Mouse (Mus musculus) myocyte (in vitro differentiated cells): ENCODE measurements around the gene Coq4. TPM values are rescaled to one million over a fixed set of nuclear protein-coding genes. Genes with fewer than 3 reads are reported as not detected.

ENCODE experiments used
- H3K27me3 ChIP-seq: one replicate; pipeline ENCODE4 v1.6.1; 2011; ENCODE audit not compliant: control insufficient read depth, insufficient read depth, insufficient read length
- H3K36me3 ChIP-seq: one replicate; pipeline ENCODE4 v1.6.1; 2011; ENCODE audit not compliant: control insufficient read depth, insufficient read depth
- H3K4me2 ChIP-seq: one replicate; pipeline ENCODE4 v1.6.1; 2011; ENCODE audit warnings: low read depth, control low read depth
- H3K4me3 ChIP-seq: one replicate; pipeline ENCODE4 v1.5.1; 2011; ENCODE audit warnings: mild to moderate bottlenecking, control low read depth, moderate library complexity
- H3K79me2 ChIP-seq: one replicate; pipeline ENCODE4 v1.6.1; 2011; ENCODE audit not compliant: control insufficient read depth, insufficient read depth
- H3ac ChIP-seq: one replicate; pipeline ENCODE4 v1.6.1; 2011; ENCODE audit not compliant: control insufficient read depth, insufficient read length
- CEBPB ChIP-seq: IDR thresholded peaks from 2 replicates; pipeline ENCODE4 v1.6.1; 2011; ENCODE audit warnings: mild to moderate bottlenecking, moderate library complexity; ENCODE audit not compliant: poor library complexity, insufficient read depth, severe bottlenecking
- E2F4 ChIP-seq: IDR thresholded peaks from one replicate; pipeline ENCODE4 v1.6.1; 2011; ENCODE audit warnings: mild to moderate bottlenecking, control low read depth, moderate library complexity; ENCODE audit not compliant: insufficient read depth
- MAX ChIP-seq: IDR thresholded peaks from one replicate; pipeline ENCODE4 v1.6.1; 2011; ENCODE audit warnings: low read depth, mild to moderate bottlenecking, control low read depth
- MYOD1 ChIP-seq, 3 experiments: IDR thresholded peaks; one replicate each; pipeline ENCODE4 v1.6.1; 2011; ENCODE audit warnings: control low read depth in 2 of 3, low read depth in 2 of 3, mild to moderate bottlenecking in 2 of 3, moderate library complexity in 1 of 3; ENCODE audit not compliant: insufficient read length in 2 of 3, control insufficient read depth in 1 of 3
- MYOG ChIP-seq, 3 experiments: IDR thresholded peaks; one replicate each; pipeline ENCODE4 v1.6.1; 2011; ENCODE audit warnings: control low read depth in 2 of 3, low read depth in 2 of 3, mild to moderate bottlenecking in 2 of 3; ENCODE audit not compliant: insufficient read length in 2 of 3, control insufficient read depth in 1 of 3, insufficient read depth in 1 of 3
- POLR2A ChIP-seq: IDR thresholded peaks from one replicate; pipeline ENCODE4 v1.6.1; 2011; ENCODE audit warnings: low read depth, mild to moderate bottlenecking, control low read depth, moderate library complexity; ENCODE audit not compliant: insufficient read length
- POLR2AphosphoS2 ChIP-seq: IDR thresholded peaks from one replicate; pipeline ENCODE4 v1.6.1; 2011; ENCODE audit warnings: low read depth, control low read depth; ENCODE audit not compliant: insufficient read length
- REST ChIP-seq: IDR thresholded peaks from one replicate; pipeline ENCODE4 v1.6.1; 2011; ENCODE audit warnings: mild to moderate bottlenecking, control low read depth, moderate library complexity; ENCODE audit not compliant: insufficient read depth, insufficient read length
- SRF ChIP-seq: IDR thresholded peaks from one replicate; pipeline ENCODE4 v1.6.1; 2011; ENCODE audit warnings: low read depth; ENCODE audit not compliant: control insufficient read depth, insufficient read length
- TCF12 ChIP-seq: IDR thresholded peaks from one replicate; pipeline ENCODE4 v1.6.1; 2011; ENCODE audit warnings: mild to moderate bottlenecking, control low read depth; ENCODE audit not compliant: poor library complexity, insufficient read depth, severe bottlenecking
- TCF3 ChIP-seq: IDR thresholded peaks from one replicate; pipeline ENCODE4 v1.6.1; 2011; ENCODE audit warnings: low read depth, control low read depth; ENCODE audit not compliant: insufficient read length
- USF1 ChIP-seq: IDR thresholded peaks from one replicate; pipeline ENCODE4 v1.6.1; 2011; ENCODE audit warnings: low read depth, mild to moderate bottlenecking, control low read depth, moderate library complexity
- polyA plus RNA-seq: library from polyadenylated mRNA; unstranded; fragments of >200 nt; fragmentation: generic; extraction: Trizol; gene quantifications from one replicate; pipeline ENCODE4 v1.2.1, GENCODE M21; 2012; ENCODE audit warnings: missing spikeins

The Coq4 gene
- polyA plus RNA-seq, 1 experiment: 24.4 TPM

DNA sequence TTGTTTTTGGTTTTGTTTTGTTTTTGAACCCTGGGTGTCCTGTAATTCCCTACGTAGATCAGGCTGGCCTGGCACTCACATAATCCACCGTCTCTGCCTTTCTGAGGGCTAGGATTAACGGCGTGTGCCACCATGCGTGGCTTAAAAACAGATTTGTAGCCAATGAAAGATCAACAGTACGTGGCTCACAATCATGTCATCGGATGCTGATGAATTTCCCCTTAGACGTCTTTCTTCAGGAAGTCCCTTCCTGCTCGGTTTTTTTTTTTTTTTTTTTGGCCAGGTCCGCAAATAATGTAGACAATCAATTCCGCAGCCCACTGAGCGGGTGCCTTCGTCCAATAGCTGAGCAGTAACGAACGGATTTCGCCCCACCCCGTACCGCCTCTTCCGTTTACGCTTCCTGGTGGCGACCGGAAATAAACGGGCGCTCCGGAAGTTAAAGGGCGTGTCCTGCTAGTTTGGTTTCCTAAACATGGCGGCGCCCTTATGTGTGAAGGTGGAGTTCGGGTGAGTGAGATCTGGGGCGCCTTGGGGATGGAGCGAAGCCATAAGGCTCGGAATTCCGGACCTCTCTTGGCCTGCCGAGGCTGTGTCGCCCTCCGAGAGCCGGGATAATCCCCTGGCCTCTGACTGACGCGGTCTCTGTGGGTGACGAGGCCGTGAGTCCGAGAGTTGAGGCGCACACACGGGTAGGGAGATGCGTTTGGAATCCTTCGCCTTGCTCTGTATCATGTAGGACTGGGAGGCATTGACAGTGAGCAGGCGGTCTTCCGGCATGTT, 39.8 kb downstream of the Coq4 start:
- Histone ChIP-seq H3K4me3 (peak overlapping the region; percentile 98), H3K79me2 (peaks cover 43% of the 10 kb centered on the region), H3K36me3 (no peaks in the 10 kb centered on the region), H3K4me2 (peak overlapping the region; percentile 95), H3ac (peak overlapping the region; percentile 21), H3K27me3 (no peaks in the 10 kb centered on the region)
- TF ChIP-seq MAX (no peak), POLR2AphosphoS2 (peak; percentile 10), USF1 (no peak), TCF3 (no peak), TCF12 (no peak), E2F4 (no peak), MYOG (IDR thresholded peaks at IDR 0.05; ENCODE audit: control insufficient read depth in 1 of 3, insufficient read depth in 1 of 3, insufficient read length in 2 of 3, low read depth in 2 of 3) (no peak), POLR2A (peak; percentile 49), SRF (no peak), MYOD1 (IDR thresholded peaks at IDR 0.05; ENCODE audit: control insufficient read depth in 1 of 3, insufficient read length in 2 of 3, low read depth in 2 of 3) (no peak), REST (no peak), CEBPB (no peak)

GRCm38 (mm10) chr2:29827709-29828024, 40.4 kb downstream of the Coq4 start:
- H3K4me2 ChIP-seq: peak overlapping the region; percentile 84
- no peak for TF ChIP-seq REST
- H3K27me3 ChIP-seq: no peaks in the 10 kb centered on the region
- peaks cover 43% of the 10 kb centered on the region for H3K79me2 ChIP-seq
- H3K4me3 ChIP-seq: peak overlapping the region; percentile 98
- peak overlapping the region; percentile 21 for H3ac ChIP-seq
- no peaks in the 10 kb centered on the region for H3K36me3 ChIP-seq

GRCm38 (mm10) chr2:29831106-29831505, 43.8 kb downstream of the Coq4 start:
- Histone ChIP-seq H3K79me2 (peaks cover 43% of the 10 kb centered on the region), H3ac (no peak overlapping the region), H3K27me3 (no peaks in the 10 kb centered on the region), H3K4me2 (no peak overlapping the region), H3K4me3 (no peak overlapping the region), H3K36me3 (no peaks in the 10 kb centered on the region)
- TF ChIP-seq MAX (no peak), MYOG (IDR thresholded peaks at IDR 0.05; ENCODE audit: control insufficient read depth in 1 of 3, insufficient read depth in 1 of 3, insufficient read length in 2 of 3, low read depth in 2 of 3) (no peak)

DNA sequence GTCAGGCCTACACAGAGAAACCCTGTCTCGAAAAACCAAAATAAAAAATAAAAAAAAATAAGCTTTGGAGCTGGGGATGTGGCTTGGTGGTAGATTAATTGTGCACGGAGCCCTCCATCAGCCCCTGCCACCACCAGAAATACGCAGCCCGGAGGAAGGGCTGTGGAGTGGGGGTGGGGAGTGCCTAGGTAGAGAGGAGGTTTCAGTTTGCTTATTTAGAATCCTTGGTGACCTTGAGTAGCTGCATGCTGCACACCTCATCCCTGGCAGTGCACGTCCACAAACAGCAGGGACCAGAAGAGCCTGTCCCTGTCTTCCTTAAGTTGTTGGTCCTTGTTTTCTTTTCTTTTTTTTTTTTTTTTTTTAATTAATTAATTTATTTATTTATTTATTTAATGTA, 46.5 kb downstream of the Coq4 start:
- no peak overlapping the region for H3ac ChIP-seq
- H3K36me3 ChIP-seq: no peaks in the 10 kb centered on the region
- no peak overlapping the region for H3K4me2 ChIP-seq
- H3K4me3 ChIP-seq: no peak overlapping the region
- H3K27me3 ChIP-seq: no peaks in the 10 kb centered on the region
- TF ChIP-seq MAX: no peak
- no peak for TF ChIP-seq CEBPB
- TF ChIP-seq POLR2AphosphoS2: no peak
- TF ChIP-seq TCF12: no peak
- no peak for TF ChIP-seq E2F4
- TF ChIP-seq TCF3: no peak
- no peak for TF ChIP-seq MYOD1 (IDR thresholded peaks at IDR 0.05; ENCODE audit: control insufficient read depth in 1 of 3, insufficient read length in 2 of 3, low read depth in 2 of 3)
- no peak for TF ChIP-seq POLR2A
- TF ChIP-seq REST: no peak
- TF ChIP-seq USF1: no peak
- no peak for TF ChIP-seq MYOG (IDR thresholded peaks at IDR 0.05; ENCODE audit: control insufficient read depth in 1 of 3, insufficient read depth in 1 of 3, insufficient read length in 2 of 3, low read depth in 2 of 3)
- no peak for TF ChIP-seq SRF
- H3K79me2 ChIP-seq: peaks cover 28% of the 10 kb centered on the region

GRCm38 (mm10) chr2:29835391-29835899, 48.2 kb downstream of the Coq4 start:
- Histone ChIP-seq H3K4me2 (no peak overlapping the region), H3K79me2 (peaks cover 12% of the 10 kb centered on the region), H3K36me3 (no peaks in the 10 kb centered on the region), H3K27me3 (no peaks in the 10 kb centered on the region), H3ac (no peak overlapping the region), H3K4me3 (no peak overlapping the region)
- no peak for TF ChIP-seq TCF3
- TF ChIP-seq POLR2A: no peak

GRCm38 (mm10) chr2:29839460-29839859, 52.2 kb downstream of the Coq4 start:
- Histone ChIP-seq H3K4me3 (no peak overlapping the region), H3ac (no peak overlapping the region), H3K27me3 (no peaks in the 10 kb centered on the region), H3K4me2 (no peak overlapping the region), H3K79me2 (no peaks in the 10 kb centered on the region), H3K36me3 (no peaks in the 10 kb centered on the region)
- no peak for TF ChIP-seq TCF12
- TF ChIP-seq MYOG (IDR thresholded peaks at IDR 0.05; ENCODE audit: control insufficient read depth in 1 of 3, insufficient read depth in 1 of 3, insufficient read length in 2 of 3, low read depth in 2 of 3): no peak
- TF ChIP-seq REST: no peak
- TF ChIP-seq E2F4: no peak
- no peak for TF ChIP-seq TCF3
- no peak for TF ChIP-seq CEBPB
- TF ChIP-seq USF1: no peak
- no peak for TF ChIP-seq POLR2A
- TF ChIP-seq MAX: no peak
- TF ChIP-seq SRF: no peak
